In the genomic region with DNA sequence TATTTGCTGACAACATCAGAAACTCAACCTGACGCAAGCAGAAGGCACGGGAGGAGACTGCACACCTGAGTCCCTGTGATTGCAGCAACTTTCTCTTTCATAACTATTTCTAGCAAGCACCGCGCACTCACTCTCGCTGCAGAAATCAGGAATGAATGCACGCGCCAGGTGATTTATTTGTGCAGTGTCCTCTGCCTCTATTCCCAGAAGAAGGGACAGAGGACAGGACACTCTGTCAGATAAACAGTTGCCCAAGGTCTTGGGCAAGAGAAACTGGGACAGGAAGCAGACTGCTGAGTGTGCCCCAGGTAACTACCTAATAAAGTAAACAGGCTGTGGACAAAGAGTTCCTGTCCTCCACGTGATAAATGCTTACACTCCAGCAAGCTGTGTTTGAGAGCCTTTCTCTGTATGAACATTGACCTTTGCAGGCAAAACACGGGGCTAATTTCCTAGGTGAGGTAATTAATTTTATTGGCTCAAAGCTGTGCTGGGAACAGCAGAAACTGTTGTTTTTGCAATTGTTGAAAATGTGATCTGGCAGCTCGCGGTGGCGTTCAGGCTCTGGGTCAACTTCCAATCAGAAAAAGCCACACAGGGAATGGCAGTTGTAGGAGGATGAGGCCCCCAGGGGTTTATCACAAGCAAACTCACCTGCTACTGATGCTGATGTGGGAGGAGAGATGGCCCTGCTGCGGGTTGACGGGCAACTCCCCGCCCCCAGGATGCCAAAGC, we compare ENCODE assay signal across 10 mouse cellular contexts. TPM values are rescaled to one million over a fixed set of nuclear protein-coding genes. Genes with fewer than 3 reads are reported as not detected.
DNase-seq lines count a peak whose midpoint lies in the region; ATAC-seq and TF ChIP-seq lines count a peak whose summit lies in the region.
"Had no signal": no experiment of that assay in that cellular context is flagged by ENCODE, and none has a peak within 500 bp of the region (broad histone marks: within the 10 kb centered on the region; RNA-seq: fewer than 3 reads in every experiment).

No protein-coding gene starts in this region.

- 61% methylated on average over 15 of the region's 15 CpGs for WGBS in forebrain, postnatal 0 days

- no peak overlapping the region for H3K9ac ChIP-seq in forebrain, postnatal 0 days
- H3K9ac ChIP-seq: heart, embryonic 13.5 days had no signal

- H3K4me2 ChIP-seq in forebrain, postnatal 0 days (ENCODE audit: low read depth), result no peak overlapping the region
- H3K4me2 ChIP-seq: heart, embryonic 13.5 days had no signal

- peak; percentile 40 for DNase-seq in adrenal gland, adult 8-10 months
- DNase-seq in adrenal gland, postnatal 25 days, result no peak
- peak; percentile 53 for DNase-seq in brain, adult 2 months (ENCODE audit: low read depth, low spot score)
- DNase-seq in kidney, postnatal 14 days, result peak; percentile 84
- peak; percentile 68 for DNase-seq in lung, postnatal 36 days
- no peak for DNase-seq in forebrain, postnatal 0 days
- no peak for DNase-seq in ovary, postnatal 14 days (ENCODE audit: low spot score)
- no peak for DNase-seq in frontal cortex, adult 2 months (ENCODE audit: extremely low spot score in 1 of 2, low spot score in 1 of 2)
- DNase-seq: right cerebral cortex, postnatal 4 days had no signal

- no peaks in the 10 kb centered on the region for H3K36me3 ChIP-seq in forebrain, postnatal 0 days (ENCODE audit: insufficient read depth)
- H3K36me3 ChIP-seq: heart, embryonic 13.5 days had no signal

- no peak overlapping the region for H3K4me3 ChIP-seq in forebrain, postnatal 0 days (ENCODE audit: low read depth, low read length)
- H3K4me3 ChIP-seq: heart, embryonic 13.5 days had no signal

- no peak for ATAC-seq in forebrain, postnatal 0 days

- H3K27me3 ChIP-seq in forebrain, postnatal 0 days (ENCODE audit: insufficient read depth, low read length), result no peaks in the 10 kb centered on the region
- H3K27me3 ChIP-seq: heart, embryonic 13.5 days had no signal

- no peaks in the 10 kb centered on the region for H3K4me1 ChIP-seq in forebrain, postnatal 0 days (ENCODE audit: insufficient read depth)

- H3K27ac ChIP-seq in forebrain, postnatal 0 days (ENCODE audit: low read depth, low read length), result no peak overlapping the region
- H3K27ac ChIP-seq: heart, embryonic 13.5 days had no signal

- no peaks in the 10 kb centered on the region for H3K9me3 ChIP-seq in forebrain, postnatal 0 days (ENCODE audit: low read length)
- H3K9me3 ChIP-seq: heart, embryonic 13.5 days had no signal

- TF ChIP-seq CTCF in forebrain, postnatal 0 days (IDR thresholded peaks at IDR 0.05; ENCODE audit: low read depth), result no peak

RNA-seq across cellular contexts. Expression of a gene that starts 33.2 kb away (rescaled TPM):
- 1 to 10 TPM in 3 of 4 experiments, under 1 TPM in 1; 0.70 to 1.4 (median 1.2) TPM for total RNA-seq in adrenal gland, adult 8-10 months (2022)
- 0.46 and 0.67 TPM in 2 replicates for total RNA-seq in adrenal gland, postnatal 25 days (2021)
- total RNA-seq in forebrain, postnatal 0 days (2014; rRNA removed), result 30.5 and 37.2 TPM in 2 replicates
- polyA plus RNA-seq in forebrain, postnatal 0 days (2015; fragmentation: Nextera tagmentation; extraction: Ambion mirVana), result 38.9 and 43.9 TPM in 2 replicates
- 32.3 and 34.6 TPM in 2 replicates for polyA plus RNA-seq in frontal cortex, adult 2 months (2012; rRNA removed)

Comparison
In these comparisons a context has a peak if more than half of its experiments do, and no peak if none do; other contexts are left out.
1. DNase-seq: peak in adrenal gland, adult 8-10 months (single experiment), brain, adult 2 months (single experiment), kidney, postnatal 14 days (single experiment) and lung, postnatal 36 days (single experiment); none in adrenal gland, postnatal 25 days (single experiment), forebrain, postnatal 0 days (single experiment), ovary, postnatal 14 days (single experiment) and frontal cortex, adult 2 months (0 of 2).
2. RNA of a gene that starts 33.2 kb away (total RNA-seq): 30.5 to 37.2 TPM in forebrain, postnatal 0 days; 0.70 to 1.4 TPM in adrenal gland, adult 8-10 months and 0.46 to 0.67 TPM in adrenal gland, postnatal 25 days; every median in the first group is over 10 times any median in the second.